Mouse (Mus musculus) heart, adult 2 months (tissue): ENCODE measurements around the gene Capn5.

Experiments
- CTCF ChIP-seq: fragments of 200-600 bp; IDR thresholded peaks from 2 replicates; pipeline ENCODE4 v1.8.1; 2022; ENCODE audit warnings: antibody characterized with exemption, mild to moderate bottlenecking, moderate library complexity
- POLR2A ChIP-seq: fragments of 200-500 bp; IDR thresholded peaks from 2 replicates; pipeline ENCODE4 v1.6.1; 2011; ENCODE audit warnings: mild to moderate bottlenecking, low read depth, low read length, control low read depth; ENCODE audit not compliant: insufficient read depth

DNA sequence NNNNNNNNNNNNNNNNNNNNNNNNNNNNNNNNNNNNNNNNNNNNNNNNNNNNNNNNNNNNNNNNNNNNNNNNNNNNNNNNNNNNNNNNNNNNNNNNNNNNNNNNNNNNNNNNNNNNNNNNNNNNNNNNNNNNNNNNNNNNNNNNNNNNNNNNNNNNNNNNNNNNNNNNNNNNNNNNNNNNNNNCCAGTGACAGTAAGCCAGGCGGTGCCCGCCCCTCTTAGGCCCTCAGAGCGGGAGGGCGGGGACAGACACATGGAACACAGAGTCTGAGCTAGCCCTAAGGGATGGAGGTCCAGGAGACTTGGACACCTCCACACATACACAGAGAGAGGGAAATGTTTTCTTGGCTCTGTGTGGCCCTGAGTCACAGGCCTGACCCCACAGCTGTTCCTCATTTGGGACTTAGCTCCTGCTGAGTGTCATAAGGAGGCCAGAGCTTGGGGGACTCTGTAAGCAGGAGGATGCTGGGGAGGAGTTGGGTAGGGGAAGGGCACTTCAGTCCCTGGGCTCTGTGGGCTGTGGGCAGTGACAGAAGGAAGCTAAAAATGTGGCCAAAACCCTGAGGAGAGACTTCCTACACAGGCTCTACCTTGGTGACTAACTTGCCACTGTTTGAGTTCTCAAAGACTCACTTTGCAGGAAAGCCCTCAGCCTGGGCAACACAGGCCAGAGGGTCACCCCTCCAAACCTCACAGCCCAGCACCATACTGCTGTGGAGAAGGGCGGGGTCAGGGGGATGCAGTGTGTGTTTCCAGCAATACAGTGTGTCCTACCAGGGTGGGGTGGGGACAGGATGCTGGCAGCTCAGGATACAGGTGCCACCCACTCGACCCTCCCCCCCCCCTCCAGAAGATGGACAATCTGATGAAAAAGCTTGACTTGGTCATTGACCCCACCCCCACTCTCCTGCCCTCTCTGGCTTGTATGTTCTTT is 6.7 kb downstream of the Capn5 start:
- TF ChIP-seq POLR2A (no peak), CTCF (no peak)
